Mouse (Mus musculus): ENCODE results near the gene Anks4b.

DNA sequence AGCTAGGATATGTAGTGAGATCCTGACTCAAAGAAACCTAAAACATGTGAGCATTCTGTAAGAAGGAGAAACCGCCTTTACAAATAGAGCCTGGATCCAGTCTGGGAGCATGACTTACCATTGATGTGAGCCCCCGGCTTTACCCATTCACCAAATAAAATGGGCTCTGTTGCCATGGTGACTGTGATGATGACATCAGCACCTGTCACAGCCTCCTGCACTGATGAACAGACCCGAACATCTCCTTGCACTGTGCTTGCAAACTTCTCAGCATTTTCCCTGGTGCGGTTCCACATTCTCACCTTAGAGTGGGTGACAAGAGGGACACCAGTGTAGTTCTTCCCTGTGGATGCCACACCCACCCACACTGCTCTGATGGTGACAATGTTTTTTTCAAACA is 21.5 kb downstream of the Anks4b start:
- no peak for TF ChIP-seq MAFK (IDR thresholded peaks at IDR 0.05; ENCODE audit: insufficient read depth, low read depth, low read length)
- TF ChIP-seq HCFC1 (IDR thresholded peaks at IDR 0.05; ENCODE audit: borderline replicate concordance, insufficient read depth, low read length) = no peak
- no peak for TF ChIP-seq CHD2 (IDR thresholded peaks at IDR 0.05; ENCODE audit: low read depth, low read length)
- no peak for TF ChIP-seq ZNF384 (IDR thresholded peaks at IDR 0.05; ENCODE audit: low read depth, low read length)
- no peak for TF ChIP-seq ZC3H11A (IDR thresholded peaks at IDR 0.05; ENCODE audit: borderline replicate concordance, low read depth, low read length)
